9 mouse cellular contexts compared by ENCODE assay signal in genomic region chr4:95318561-95318960, GRCm38 (mm10).
DNase-seq lines count a peak whose midpoint lies in the region; ATAC-seq and TF ChIP-seq lines count a peak whose summit lies in the region.
"Had no signal": no experiment of that assay in that cellular context is flagged by ENCODE, and none has a peak within 500 bp of the region (broad histone marks: within the 10 kb centered on the region; RNA-seq: fewer than 3 reads in every experiment).

No protein-coding gene starts in this region.

- 36% methylated on average over 1 of the region's 1 CpGs for WGBS in lung, embryonic 15.5 days
- 74% methylated on average over 1 of the region's 1 CpGs for WGBS in lung, adult 2 months
- whole genome bisulfite sequencing in heart, embryonic 10.5 days, result 15% methylated on average over 1 of the region's 1 CpGs
- 85% methylated on average over 1 of the region's 1 CpGs for WGBS in kidney, adult 2 months

- H3K36me3 ChIP-seq in lung, embryonic 15.5 days, result no peaks in the 10 kb centered on the region
- H3K36me3 ChIP-seq in heart, embryonic 10.5 days, result no peaks in the 10 kb centered on the region
- H3K36me3 ChIP-seq in kidney, adult 2 months (ENCODE audit: control insufficient read depth, insufficient read depth, low read length), result no peaks in the 10 kb centered on the region

- peak; percentile 44 for ATAC-seq in lung, embryonic 15.5 days (ENCODE audit: borderline replicate concordance, extremely low read depth, low FRiP score, low TSS enrichment)
- no peak for ATAC-seq in frontal cortex, adult (ENCODE audit: low TSS enrichment)

- no peaks in the 10 kb centered on the region for H3K27me3 ChIP-seq in lung, embryonic 15.5 days
- H3K27me3 ChIP-seq in heart, embryonic 10.5 days (ENCODE audit: insufficient read depth, poor library complexity, severe bottlenecking), result no peaks in the 10 kb centered on the region
- no peaks in the 10 kb centered on the region for H3K27me3 ChIP-seq in kidney, adult 2 months (replicated peaks; ENCODE audit: control insufficient read depth, insufficient read depth, low read length)
- H3K27me3 ChIP-seq: megakaryocyte, embryonic 14.5 days had no signal

- no peak for TF ChIP-seq POLR2A in lung, adult 2 months (IDR thresholded peaks at IDR 0.05; ENCODE audit: borderline replicate concordance, extremely low read depth, low read depth, low read length)
- no peak for TF ChIP-seq POLR2A in kidney, adult 2 months (IDR thresholded peaks at IDR 0.05; ENCODE audit: low read depth, low read length)

- no peaks in the 10 kb centered on the region for H3K9me3 ChIP-seq in lung, embryonic 15.5 days
- H3K9me3 ChIP-seq in heart, embryonic 10.5 days, result no peaks in the 10 kb centered on the region
- H3K9me3 ChIP-seq: megakaryocyte, embryonic 14.5 days had no signal

- no peak for TF ChIP-seq CTCF in lung, adult 2 months (IDR thresholded peaks at IDR 0.05; ENCODE audit: insufficient read depth, low read length)
- no peak for TF ChIP-seq CTCF in kidney, adult 2 months (conservative IDR thresholded peaks at IDR 0.05; ENCODE audit: insufficient read depth, insufficient read length, low read depth, low read length)

- no peak overlapping the region for H3K4me3 ChIP-seq in lung, embryonic 15.5 days
- no peak overlapping the region for H3K4me3 ChIP-seq in lung, adult 2 months (replicated peaks; ENCODE audit: extremely low read depth, low read depth, low read length)
- 0 out of 2 replicates have a peak overlapping the region, but pooled peaks have one; percentile 13 for H3K4me3 ChIP-seq in heart, embryonic 10.5 days
- H3K4me3 ChIP-seq in kidney, adult 2 months (ENCODE audit: insufficient read depth, low read depth, low read length), result no peak overlapping the region

- no peak overlapping the region for H3K9ac ChIP-seq in lung, embryonic 15.5 days

- peaks cover 20% of the 10 kb centered on the region for H3K4me1 ChIP-seq in lung, embryonic 15.5 days
- H3K4me1 ChIP-seq in lung, adult 2 months (ENCODE audit: control insufficient read depth, insufficient read depth, low read length), result peaks cover 12% of the 10 kb centered on the region
- H3K4me1 ChIP-seq in heart, embryonic 10.5 days, result peaks cover 25% of the 10 kb centered on the region
- H3K4me1 ChIP-seq in kidney, adult 2 months (ENCODE audit: control insufficient read depth, insufficient read depth, low read length), result no peaks in the 10 kb centered on the region

- H3K27ac ChIP-seq in lung, embryonic 15.5 days, result peak overlapping the region; percentile 44
- H3K27ac ChIP-seq in heart, embryonic 10.5 days, result peak overlapping the region; percentile 78
- no peak overlapping the region for H3K27ac ChIP-seq in kidney, adult 2 months (ENCODE audit: insufficient read depth, low read depth, low read length)

- DNase-seq in lung, adult 2 months, result no peak
- DNase-seq in embryo, embryonic 11 days, result peak; percentile 70
- DNase-seq in heart, embryonic 10.5 days (ENCODE audit: low spot score), result no peak
- DNase-seq in mesoderm, embryonic 11.5 days (ENCODE audit: low read depth, low spot score), result peak; percentile 30
- no peak for DNase-seq in kidney, adult 9 months
- no peak for DNase-seq in kidney, adult 2 months

- H3K4me2 ChIP-seq in lung, embryonic 15.5 days, result no peak overlapping the region; the same call in 1 of the 2 replicates

Comparison
In these comparisons a context has a peak if more than half of its experiments do, and no peak if none do; other contexts are left out.
1. DNase-seq: peak in embryo, embryonic 11 days (single experiment) and mesoderm, embryonic 11.5 days (single experiment); none in lung, adult 2 months (single experiment), heart, embryonic 10.5 days (single experiment), kidney, adult 9 months (single experiment) and kidney, adult 2 months (single experiment).